Mouse (Mus musculus) myocyte (in vitro differentiated cells): ENCODE measurements around the gene Crybb1.

Source experiments
- CEBPB ChIP-seq: IDR thresholded peaks from 2 replicates; pipeline ENCODE4 v1.6.1; 2011; ENCODE audit warnings: mild to moderate bottlenecking, moderate library complexity; ENCODE audit not compliant: poor library complexity, insufficient read depth, severe bottlenecking
- MAX ChIP-seq: IDR thresholded peaks from one replicate; pipeline ENCODE4 v1.6.1; 2011; ENCODE audit warnings: low read depth, mild to moderate bottlenecking, control low read depth
- MYOG ChIP-seq, 3 experiments: IDR thresholded peaks; one replicate each; pipeline ENCODE4 v1.6.1; 2011; ENCODE audit warnings: control low read depth in 2 of 3, low read depth in 2 of 3, mild to moderate bottlenecking in 2 of 3; ENCODE audit not compliant: insufficient read length in 2 of 3, control insufficient read depth in 1 of 3, insufficient read depth in 1 of 3
- POLR2A ChIP-seq: IDR thresholded peaks from one replicate; pipeline ENCODE4 v1.6.1; 2011; ENCODE audit warnings: low read depth, mild to moderate bottlenecking, control low read depth, moderate library complexity; ENCODE audit not compliant: insufficient read length
- POLR2AphosphoS2 ChIP-seq: IDR thresholded peaks from one replicate; pipeline ENCODE4 v1.6.1; 2011; ENCODE audit warnings: low read depth, control low read depth; ENCODE audit not compliant: insufficient read length

- TF ChIP-seq POLR2A (no peak), POLR2AphosphoS2 (no peak), MAX (no peak), MYOG (IDR thresholded peaks at IDR 0.05; ENCODE audit: control insufficient read depth in 1 of 3, insufficient read depth in 1 of 3, insufficient read length in 2 of 3, low read depth in 2 of 3) (no peak), CEBPB (no peak)
These were observed 34.9 kb downstream of the Crybb1 start for GRCm38 (mm10) chr5:112290536-112290880.
